Mouse (Mus musculus): ENCODE results near the gene Rasgef1b.

DNA sequence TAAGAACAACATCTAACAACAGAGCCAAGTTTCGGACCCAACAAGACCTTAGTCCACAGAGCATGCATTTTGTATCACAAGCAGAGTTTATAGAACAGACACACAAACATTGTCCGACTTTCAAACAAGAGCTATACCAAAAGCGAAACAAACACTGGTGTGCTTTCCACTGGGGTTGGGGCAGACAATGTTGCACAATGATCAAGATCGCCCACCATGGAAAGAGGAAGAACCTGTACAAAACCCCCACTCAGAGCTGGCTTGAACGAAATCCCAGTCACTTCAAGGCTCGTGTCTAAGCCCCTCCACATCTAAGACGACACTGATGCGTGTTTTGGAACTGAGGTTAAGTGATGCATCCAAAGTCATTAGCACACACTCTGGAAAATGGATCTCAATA is 462.6 kb downstream of the Rasgef1b start:
- TF ChIP-seq CTCF (IDR thresholded peaks at IDR 0.05; ENCODE audit: insufficient read depth, low read length) (no peak), POLR2A (IDR thresholded peaks at IDR 0.05; ENCODE audit: borderline replicate concordance, extremely low read depth, low read depth, low read length) (no peak)
